22 mouse cellular contexts compared by ENCODE assay signal in genomic region chrX:52310976-52311375, GRCm38 (mm10).
DNase-seq lines count a peak whose midpoint lies in the region; ATAC-seq and TF ChIP-seq lines count a peak whose summit lies in the region.
"Had no signal": no experiment of that assay in that cellular context is flagged by ENCODE, and none has a peak within 500 bp of the region (broad histone marks: within the 10 kb centered on the region; RNA-seq: fewer than 3 reads in every experiment).

No protein-coding gene starts in this region.

- H3K4me2 ChIP-seq in intestine, embryonic 15.5 days (replicated peaks), result no peak overlapping the region
- H3K4me2 ChIP-seq: forebrain, embryonic 13.5 days; heart, embryonic 15.5 days; limb, embryonic 12.5 days; lung, embryonic 15.5 days had no signal

- no peaks in the 10 kb centered on the region for H3K4me1 ChIP-seq in intestine, embryonic 15.5 days (replicated peaks)
- H3K4me1 ChIP-seq: forebrain, embryonic 13.5 days; heart, embryonic 15.5 days; limb, embryonic 12.5 days; lung, embryonic 15.5 days; midbrain, embryonic 10.5 days had no signal

- no peaks in the 10 kb centered on the region for H3K36me3 ChIP-seq in intestine, embryonic 15.5 days
- H3K36me3 ChIP-seq: heart, embryonic 15.5 days; lung, embryonic 15.5 days; midbrain, embryonic 10.5 days had no signal

- H3K27ac ChIP-seq in layer of hippocampus, adult 2 months, result peak overlapping the region; percentile 73
- no peak overlapping the region for H3K27ac ChIP-seq in intestine, embryonic 15.5 days
- H3K27ac ChIP-seq: forebrain, embryonic 13.5 days; heart, embryonic 15.5 days; hindbrain, postnatal 0 days; kidney, postnatal 0 days; limb, embryonic 12.5 days; liver, embryonic 14.5 days; lung, embryonic 15.5 days; midbrain, embryonic 10.5 days had no signal

- no peak overlapping the region for H3K9ac ChIP-seq in intestine, embryonic 15.5 days
- H3K9ac ChIP-seq: forebrain, embryonic 13.5 days; heart, embryonic 15.5 days; limb, embryonic 12.5 days; liver, embryonic 14.5 days; lung, embryonic 15.5 days had no signal

- no peak for ATAC-seq in intestine, embryonic 15.5 days
- ATAC-seq: activated CD4-positive, CD25-positive, alpha-beta regulatory T cell, adult 4 months; forebrain, embryonic 13.5 days; hindbrain, postnatal 0 days had no signal

- TF ChIP-seq CTCF in layer of hippocampus, adult 2 months (conservative IDR thresholded peaks at IDR 0.05), result no peak

- no peak overlapping the region for H3K4me3 ChIP-seq in layer of hippocampus, adult 2 months
- H3K4me3 ChIP-seq in intestine, embryonic 15.5 days (replicated peaks), result no peak overlapping the region
- H3K4me3 ChIP-seq: forebrain, embryonic 13.5 days; heart, embryonic 15.5 days; limb, embryonic 12.5 days; lung, embryonic 15.5 days; midbrain, embryonic 10.5 days had no signal

- peak; percentile 6 to 20 for DNase-seq in frontal cortex, postnatal 36 days (ENCODE audit: low spot score in 2 of 2)
- DNase-seq in frontal cortex, postnatal 14 days (ENCODE audit: low spot score in 2 of 2), result no peak
- DNase-seq in right cerebral cortex, postnatal 25 days, result peak; percentile 3
- DNase-seq in right cerebral cortex, postnatal 10 days (ENCODE audit: low spot score in 2 of 2), result no peak
- peak; percentile 42 to 74 for DNase-seq in layer of hippocampus, adult 2 months (ENCODE audit: low spot score in 2 of 2)
- DNase-seq in cerebellum, postnatal 36 days, result no peak
- DNase-seq: cerebellum, adult 18-20 months; gastrocnemius, postnatal 36 days; kidney, adult 11 months; lung, postnatal 4 days; spleen, adult 18-20 months; thymus, postnatal 36 days had no signal

- no peaks in the 10 kb centered on the region for H3K27me3 ChIP-seq in intestine, embryonic 15.5 days (replicated peaks)
- H3K27me3 ChIP-seq: forebrain, embryonic 13.5 days; heart, embryonic 15.5 days; limb, embryonic 12.5 days; lung, embryonic 15.5 days had no signal

- H3K9me3 ChIP-seq in intestine, embryonic 15.5 days, result no peaks in the 10 kb centered on the region
- H3K9me3 ChIP-seq: forebrain, embryonic 13.5 days; heart, embryonic 15.5 days; limb, embryonic 12.5 days; lung, embryonic 15.5 days; midbrain, embryonic 10.5 days had no signal

- 89% methylated on average over 2 of the region's 2 CpGs for WGBS in intestine, embryonic 15.5 days

Comparison
In these comparisons a context has a peak if more than half of its experiments do, and no peak if none do; other contexts are left out.
1. DNase-seq: peak in frontal cortex, postnatal 36 days (2 of 2), right cerebral cortex, postnatal 25 days (single experiment) and layer of hippocampus, adult 2 months (2 of 2); none in frontal cortex, postnatal 14 days (0 of 2), right cerebral cortex, postnatal 10 days (0 of 2) and cerebellum, postnatal 36 days (0 of 2).